Mouse (Mus musculus) cortical plate, adult 2 months (tissue): Measurements from ENCODE around the gene Nat8l. TPM values are rescaled to one million over a fixed set of nuclear protein-coding genes. Genes with fewer than 3 reads are reported as not detected.

Experiments
- H3K27ac ChIP-seq: fragments of 200-500 bp; 2 replicates; pipeline ENCODE4 v1.5.1; 2012; ENCODE audit warnings: low read length, control low read depth, inconsistent platforms; ENCODE audit not compliant: insufficient read depth
- H3K4me1 ChIP-seq: fragments of 200-500 bp; 2 replicates; pipeline ENCODE4 v1.6.1; 2011; ENCODE audit warnings: low read length; ENCODE audit not compliant: control insufficient read depth, insufficient read depth
- H3K4me3 ChIP-seq: fragments of 200-500 bp; 2 replicates; pipeline ENCODE4 v1.5.1; 2011; ENCODE audit warnings: mild to moderate bottlenecking, low read length, control low read depth; ENCODE audit not compliant: insufficient read depth
- CTCF ChIP-seq: fragments of 200-500 bp; IDR thresholded peaks from 2 replicates; pipeline ENCODE4 v1.5.1; 2011; ENCODE audit warnings: mild to moderate bottlenecking, control low read depth, low read length; ENCODE audit not compliant: insufficient read depth; ENCODE audit errors: extremely low read depth
- POLR2A ChIP-seq: fragments of 200-500 bp; IDR thresholded peaks from 2 replicates; pipeline ENCODE4 v1.6.1; 2011; ENCODE audit warnings: mild to moderate bottlenecking, low read length, control low read depth; ENCODE audit not compliant: insufficient read depth; ENCODE audit errors: extremely low read depth
- polyA plus RNA-seq: library from polyadenylated mRNA; depleted of rRNA; stranded (reverse); fragments of >200 nt; gene quantifications from 2 replicates; pipeline ENCODE4 v1.2.3, GENCODE M21; 2012; rRNA removed

Gene Nat8l
- polyA plus RNA-seq, 1 experiment, result 151 TPM

GRCm38 (mm10) chr5:34001401-34001800 is 5.6 kb downstream of the Nat8l start:
- TF ChIP-seq POLR2A (no peak), CTCF (no peak)
- H3K27ac ChIP-seq, result no peak overlapping the region
- no peak overlapping the region for H3K4me3 ChIP-seq
- H3K4me1 ChIP-seq, result peaks cover 14% of the 10 kb centered on the region; the same call in 1 of the 2 replicates

GRCm38 (mm10) chr5:34002636-34003035 is 6.9 kb downstream of the Nat8l start:
- Histone ChIP-seq H3K4me1 (peaks cover 14% of the 10 kb centered on the region; the same call in 1 of the 2 replicates), H3K27ac (no peak overlapping the region), H3K4me3 (no peak overlapping the region)
- TF ChIP-seq POLR2A, result no peak
- TF ChIP-seq CTCF, result no peak

GRCm38 (mm10) chr5:34004618-34005017 is 8.8 kb downstream of the Nat8l start:
- no peak overlapping the region for H3K4me3 ChIP-seq
- H3K4me1 ChIP-seq, result peaks cover 6% of the 10 kb centered on the region; the same call in 1 of the 2 replicates
- no peak overlapping the region for H3K27ac ChIP-seq
- TF ChIP-seq POLR2A, result no peak
- no peak for TF ChIP-seq CTCF

GRCm38 (mm10) chr5:34006832-34007231 is 11.0 kb downstream of the Nat8l start:
- Histone ChIP-seq H3K4me1 (no peaks in the 10 kb centered on the region), H3K4me3 (no peak overlapping the region), H3K27ac (no peak overlapping the region)
- no peak for TF ChIP-seq CTCF
- TF ChIP-seq POLR2A, result no peak

GRCm38 (mm10) chr5:34007392-34007941 is 11.7 kb downstream of the Nat8l start:
- no peak overlapping the region for H3K4me3 ChIP-seq

GRCm38 (mm10) chr5:34014652-34015051 is 18.9 kb downstream of the Nat8l start:
- TF ChIP-seq CTCF (no peak), POLR2A (no peak)
- no peaks in the 10 kb centered on the region; the same call in 1 of the 2 replicates for H3K4me1 ChIP-seq
- H3K27ac ChIP-seq, result no peak overlapping the region
- no peak overlapping the region for H3K4me3 ChIP-seq

More at GRCm38 (mm10) chr5:34007392-34007941, 11.7 kb downstream of the Nat8l start:
- H3K4me1 ChIP-seq, result no peaks in the 10 kb centered on the region
- TF ChIP-seq POLR2A, result no peak
- TF ChIP-seq CTCF, result no peak
- no peak overlapping the region for H3K27ac ChIP-seq

DNA sequence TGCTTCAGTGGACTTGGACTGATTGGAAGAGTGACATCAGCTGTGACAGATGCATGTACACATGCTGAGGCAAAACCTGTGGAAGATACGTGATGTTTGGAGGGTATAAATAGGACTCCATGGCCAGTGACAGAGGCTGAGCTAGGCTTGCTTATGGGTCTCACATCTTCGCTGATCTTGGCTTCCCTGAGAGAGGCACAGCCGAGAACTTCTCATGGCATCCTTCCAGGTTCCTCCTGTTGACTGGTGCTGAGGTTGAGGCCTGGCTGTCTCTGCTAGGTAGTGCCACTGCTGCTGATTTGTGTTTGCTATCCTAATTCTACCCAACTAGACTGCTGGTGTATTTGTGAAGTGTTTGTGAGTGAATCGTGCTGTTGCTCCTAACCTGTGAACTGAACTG is 23.2 kb downstream of the Nat8l start:
- TF ChIP-seq POLR2A (no peak), CTCF (no peak)
- Histone ChIP-seq H3K27ac (no peak overlapping the region), H3K4me1 (no peaks in the 10 kb centered on the region), H3K4me3 (no peak overlapping the region)

GRCm38 (mm10) chr5:34030101-34030500 is 34.3 kb downstream of the Nat8l start:
- H3K4me1 ChIP-seq, result no peaks in the 10 kb centered on the region
- H3K4me3 ChIP-seq, result no peak overlapping the region
- no peak for TF ChIP-seq POLR2A
- no peak for TF ChIP-seq CTCF
- no peak overlapping the region for H3K27ac ChIP-seq

- H3K4me1 ChIP-seq, result no peaks in the 10 kb centered on the region
- TF ChIP-seq POLR2A (no peak), CTCF (no peak)
- H3K4me3 ChIP-seq, result no peak overlapping the region
- H3K27ac ChIP-seq, result no peak overlapping the region
These were observed 35.2 kb downstream of the Nat8l start for GRCm38 (mm10) chr5:34031022-34031421.

DNA sequence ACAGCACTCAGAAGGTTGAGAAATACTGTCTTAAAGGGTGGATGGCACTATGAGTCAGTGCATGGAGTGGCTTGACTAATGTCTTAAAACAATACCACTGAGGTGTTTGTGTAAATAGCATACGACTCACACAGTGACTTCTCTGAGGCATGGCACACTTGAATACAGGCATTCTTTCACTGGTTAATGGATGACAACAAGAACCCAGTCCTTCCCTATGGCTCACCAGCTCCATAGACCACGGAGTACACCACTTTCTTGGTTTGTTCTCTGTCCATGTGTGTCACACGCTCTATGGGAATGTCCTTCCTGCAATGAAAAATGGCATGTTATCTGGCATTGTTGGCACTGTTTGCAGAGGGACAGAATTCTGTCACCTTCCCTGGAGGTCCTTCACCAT is 36.7 kb downstream of the Nat8l start:
- H3K27ac ChIP-seq, result no peak overlapping the region
- H3K4me1 ChIP-seq, result no peaks in the 10 kb centered on the region
- no peak overlapping the region for H3K4me3 ChIP-seq
- TF ChIP-seq CTCF (no peak), POLR2A (no peak)

Other genes with a start within 250 kb of the Nat8l start
- 57.5 and 58.1 TPM in 2 replicates for gene Letm1, start 213.2 kb upstream of the Nat8l start, polyA plus RNA-seq
- 42.7 and 44.2 TPM in 2 replicates for gene Nsd2, start 175.3 kb upstream of the Nat8l start, polyA plus RNA-seq
- gene Nelfa, start 59.6 kb upstream of the Nat8l start, polyA plus RNA-seq, result 26.2 and 27.1 TPM in 2 replicates
- 157 and 165 TPM in 2 replicates for gene Gm1673, start 12.6 kb upstream of the Nat8l start, polyA plus RNA-seq
- gene Poln, start 173.5 kb downstream of the Nat8l start, polyA plus RNA-seq, result 1.4 and 3.1 TPM in 2 replicates
- gene Haus3, start 173.5 kb downstream of the Nat8l start, polyA plus RNA-seq, result 5.5 and 5.7 TPM in 2 replicates
- gene Mxd4, start 191.7 kb downstream of the Nat8l start, polyA plus RNA-seq, result 93.6 and 95.3 TPM in 2 replicates